Mouse (Mus musculus): ENCODE results near the gene Gm48552. TPM values are rescaled to one million over a fixed set of nuclear protein-coding genes. Genes with fewer than 3 reads are reported as not detected.

Gene Gm48552
- polyA plus RNA-seq, 1 experiment from 2014 or later: 0.44 TPM

GRCm38 (mm10) chr10:81367207-81367495, 21.7 kb upstream of the Gm48552 start:
- Histone ChIP-seq H3K4me3 (ENCODE audit: low read depth, low read length) (no peak overlapping the region), H3K27ac (ENCODE audit: low read length) (no peak overlapping the region), H3K36me3 (ENCODE audit: control insufficient read depth, insufficient read depth) (peaks cover 67% of the 10 kb centered on the region), H3K4me1 (ENCODE audit: control insufficient read depth, low read depth, low read length) (peaks cover 51% of the 10 kb centered on the region), H3K27me3 (ENCODE audit: control insufficient read depth, insufficient read depth, low read depth, low read length) (no peaks in the 10 kb centered on the region), H3K4me2 (ENCODE audit: low read depth, low read length) (no peak overlapping the region), H3K9ac (ENCODE audit: low read depth, low read length) (no peak overlapping the region), H3K9me3 (replicated peaks; ENCODE audit: control insufficient read depth, low read length) (no peaks in the 10 kb centered on the region)
- WGBS (ENCODE audit: insufficient replicate concordance): 83% methylated on average over 6 of the region's 6 CpGs
- ATAC-seq (ENCODE audit: low read depth): no peak

- no peak for ATAC-seq (ENCODE audit: low read depth)
- Histone ChIP-seq H3K4me2 (ENCODE audit: low read depth, low read length) (peak overlapping the region; percentile 71), H3K27ac (ENCODE audit: low read length) (peak overlapping the region; percentile 88; the same call in 1 of the 2 replicates), H3K9me3 (replicated peaks; ENCODE audit: control insufficient read depth, low read length) (no peaks in the 10 kb centered on the region), H3K27me3 (ENCODE audit: control insufficient read depth, insufficient read depth, low read depth, low read length) (no peaks in the 10 kb centered on the region), H3K9ac (ENCODE audit: low read depth, low read length) (peak overlapping the region; percentile 15), H3K36me3 (ENCODE audit: control insufficient read depth, insufficient read depth) (peaks cover 58% of the 10 kb centered on the region), H3K4me3 (ENCODE audit: low read depth, low read length) (peak overlapping the region; percentile 85), H3K4me1 (ENCODE audit: control insufficient read depth, low read depth, low read length) (peaks cover 46% of the 10 kb centered on the region)
- WGBS (ENCODE audit: insufficient replicate concordance): 88% methylated on average over 10 of the region's 10 CpGs
Observed at GRCm38 (mm10) chr10:81375322-81375721, 13.5 kb upstream of the Gm48552 start.

GRCm38 (mm10) chr10:81376561-81377361, 12.0 kb upstream of the Gm48552 start:
- peak overlapping the region; percentile 98 for H3K9ac ChIP-seq (ENCODE audit: low read depth, low read length)
- H3K27me3 ChIP-seq (ENCODE audit: control insufficient read depth, insufficient read depth, low read depth, low read length): no peaks in the 10 kb centered on the region
- whole genome bisulfite sequencing (ENCODE audit: insufficient replicate concordance): 34% methylated on average over 6 of the region's 6 CpGs
- peak overlapping the region; percentile 85 for H3K4me3 ChIP-seq (ENCODE audit: low read depth, low read length)
- peaks cover 60% of the 10 kb centered on the region for H3K4me1 ChIP-seq (ENCODE audit: control insufficient read depth, low read depth, low read length)
- H3K9me3 ChIP-seq (replicated peaks; ENCODE audit: control insufficient read depth, low read length): no peaks in the 10 kb centered on the region
- H3K27ac ChIP-seq (ENCODE audit: low read length): peak overlapping the region; percentile 88
- peak; percentile 12 for ATAC-seq (ENCODE audit: low read depth)
- H3K4me2 ChIP-seq (ENCODE audit: low read depth, low read length): peak overlapping the region; percentile 71
- H3K36me3 ChIP-seq (ENCODE audit: control insufficient read depth, insufficient read depth): peaks cover 43% of the 10 kb centered on the region

- H3K27ac ChIP-seq (ENCODE audit: low read length): peak overlapping the region; percentile 88
- no peaks in the 10 kb centered on the region for H3K27me3 ChIP-seq (ENCODE audit: control insufficient read depth, insufficient read depth, low read depth, low read length)
- H3K4me1 ChIP-seq (ENCODE audit: control insufficient read depth, low read depth, low read length): peaks cover 63% of the 10 kb centered on the region
- 44% methylated on average over 2 of the region's 2 CpGs for WGBS (ENCODE audit: insufficient replicate concordance)
- H3K4me3 ChIP-seq (ENCODE audit: low read depth, low read length): peak overlapping the region; percentile 85
- no peak for ATAC-seq (ENCODE audit: low read depth)
- H3K36me3 ChIP-seq (ENCODE audit: control insufficient read depth, insufficient read depth): peaks cover 39% of the 10 kb centered on the region
- peak overlapping the region; percentile 98 for H3K9ac ChIP-seq (ENCODE audit: low read depth, low read length)
- H3K9me3 ChIP-seq (replicated peaks; ENCODE audit: control insufficient read depth, low read length): no peaks in the 10 kb centered on the region
- peak overlapping the region; percentile 71 for H3K4me2 ChIP-seq (ENCODE audit: low read depth, low read length)
Observed at GRCm38 (mm10) chr10:81377362-81377664, 11.5 kb upstream of the Gm48552 start.

- Histone ChIP-seq H3K36me3 (ENCODE audit: control insufficient read depth, insufficient read depth) (peaks cover 33% of the 10 kb centered on the region), H3K27ac (ENCODE audit: low read length) (peak within 1 kb of the TSS; percentile 100), H3K9ac (ENCODE audit: low read depth, low read length) (peak within 1 kb of the TSS; percentile 98), H3K4me1 (ENCODE audit: control insufficient read depth, low read depth, low read length) (peaks cover 66% of the 10 kb centered on the region), H3K4me2 (ENCODE audit: low read depth, low read length) (peak within 1 kb of the TSS; percentile 83), H3K4me3 (ENCODE audit: low read depth, low read length) (peak within 1 kb of the TSS; percentile 85), H3K27me3 (ENCODE audit: control insufficient read depth, insufficient read depth, low read depth, low read length) (no peaks in the 10 kb centered on the region), H3K9me3 (replicated peaks; ENCODE audit: control insufficient read depth, low read length) (no peaks in the 10 kb centered on the region)
- WGBS (ENCODE audit: insufficient replicate concordance): under 1% methylated on average over 42 of the region's 59 CpGs
- ATAC-seq (ENCODE audit: low read depth): no peak
Observed at GRCm38 (mm10) chr10:81377793-81378552, 10.8 kb upstream of the Gm48552 start, which contains the start of gene Fzr1. TSS of gene Fzr1 (minus strand) at chr10:81378516.

- Histone ChIP-seq H3K27ac (ENCODE audit: low read length) (peak overlapping the region; percentile 100), H3K4me3 (ENCODE audit: low read depth, low read length) (peak overlapping the region; percentile 85), H3K27me3 (ENCODE audit: control insufficient read depth, insufficient read depth, low read depth, low read length) (no peaks in the 10 kb centered on the region), H3K9ac (ENCODE audit: low read depth, low read length) (peak overlapping the region; percentile 75), H3K36me3 (ENCODE audit: control insufficient read depth, insufficient read depth) (peaks cover 26% of the 10 kb centered on the region), H3K4me1 (ENCODE audit: control insufficient read depth, low read depth, low read length) (peaks cover 69% of the 10 kb centered on the region), H3K9me3 (replicated peaks; ENCODE audit: control insufficient read depth, low read length) (no peaks in the 10 kb centered on the region), H3K4me2 (ENCODE audit: low read depth, low read length) (peak overlapping the region; percentile 83)
- ATAC-seq (ENCODE audit: low read depth): peak; percentile 84
- WGBS (ENCODE audit: insufficient replicate concordance): under 1% methylated on average over 44 of the region's 46 CpGs
Observed at GRCm38 (mm10) chr10:81378553-81379182, 10.1 kb upstream of the Gm48552 start.

GRCm38 (mm10) chr10:81379183-81379553, 9.6 kb upstream of the Gm48552 start:
- Histone ChIP-seq H3K4me2 (ENCODE audit: low read depth, low read length) (peak overlapping the region; percentile 83), H3K36me3 (ENCODE audit: control insufficient read depth, insufficient read depth) (peaks cover 21% of the 10 kb centered on the region), H3K9ac (ENCODE audit: low read depth, low read length) (peak overlapping the region; percentile 75), H3K4me3 (ENCODE audit: low read depth, low read length) (peak overlapping the region; percentile 69), H3K27me3 (ENCODE audit: control insufficient read depth, insufficient read depth, low read depth, low read length) (no peaks in the 10 kb centered on the region), H3K4me1 (ENCODE audit: control insufficient read depth, low read depth, low read length) (peaks cover 66% of the 10 kb centered on the region), H3K27ac (ENCODE audit: low read length) (peak overlapping the region; percentile 100), H3K9me3 (replicated peaks; ENCODE audit: control insufficient read depth, low read length) (no peaks in the 10 kb centered on the region)
- no peak for ATAC-seq (ENCODE audit: low read depth)
- WGBS (ENCODE audit: insufficient replicate concordance): 54% methylated on average over 3 of the region's 3 CpGs

- H3K9me3 ChIP-seq (replicated peaks; ENCODE audit: control insufficient read depth, low read length): no peaks in the 10 kb centered on the region
- peak overlapping the region; percentile 83 for H3K4me2 ChIP-seq (ENCODE audit: low read depth, low read length)
- H3K4me3 ChIP-seq (ENCODE audit: low read depth, low read length): 0 out of 2 replicates have a peak overlapping the region, but pooled peaks have one; percentile 69
- peaks cover 15% of the 10 kb centered on the region for H3K36me3 ChIP-seq (ENCODE audit: control insufficient read depth, insufficient read depth)
- WGBS (ENCODE audit: insufficient replicate concordance): 50% methylated on average over 6 of the region's 6 CpGs
- H3K27me3 ChIP-seq (ENCODE audit: control insufficient read depth, insufficient read depth, low read depth, low read length): no peaks in the 10 kb centered on the region
- H3K4me1 ChIP-seq (ENCODE audit: control insufficient read depth, low read depth, low read length): peaks cover 66% of the 10 kb centered on the region
- ATAC-seq (ENCODE audit: low read depth): no peak
- H3K27ac ChIP-seq (ENCODE audit: low read length): peak overlapping the region; percentile 100
- peak overlapping the region; percentile 75 for H3K9ac ChIP-seq (ENCODE audit: low read depth, low read length)
Observed at GRCm38 (mm10) chr10:81379809-81380378, 8.9 kb upstream of the Gm48552 start.
